Mouse (Mus musculus): Measurements from ENCODE around the gene Hlcs. TPM values are rescaled to one million over a fixed set of nuclear protein-coding genes. Genes with fewer than 3 reads are reported as not detected.

Hlcs gene
- polyA plus RNA-seq, 1 experiment from 2014 or later, result 11.9 TPM

GRCm38 (mm10) chr16:94253671-94254414 lies 59.5 kb downstream of the Hlcs start:
- peaks cover 63% of the 10 kb centered on the region for H3K4me1 ChIP-seq (replicated peaks)
- H3K27me3 ChIP-seq, result peaks cover 56% of the 10 kb centered on the region
- H3K27ac ChIP-seq, result peak overlapping the region; percentile 72
- 34% methylated on average over 24 of the region's 24 CpGs for WGBS
- no peak overlapping the region for H3K4me3 ChIP-seq (replicated peaks)
- H3K9ac ChIP-seq (replicated peaks), result 0 out of 2 replicates have a peak overlapping the region, but pooled peaks have one; percentile 18
- H3K4me2 ChIP-seq, result peak overlapping the region; percentile 47
- no peak for ATAC-seq (ENCODE audit: insufficient number of reproducible peaks, insufficient read depth, low FRiP score, low TSS enrichment, low read depth)
- H3K36me3 ChIP-seq, result no peaks in the 10 kb centered on the region
- no peaks in the 10 kb centered on the region for H3K9me3 ChIP-seq

DNA sequence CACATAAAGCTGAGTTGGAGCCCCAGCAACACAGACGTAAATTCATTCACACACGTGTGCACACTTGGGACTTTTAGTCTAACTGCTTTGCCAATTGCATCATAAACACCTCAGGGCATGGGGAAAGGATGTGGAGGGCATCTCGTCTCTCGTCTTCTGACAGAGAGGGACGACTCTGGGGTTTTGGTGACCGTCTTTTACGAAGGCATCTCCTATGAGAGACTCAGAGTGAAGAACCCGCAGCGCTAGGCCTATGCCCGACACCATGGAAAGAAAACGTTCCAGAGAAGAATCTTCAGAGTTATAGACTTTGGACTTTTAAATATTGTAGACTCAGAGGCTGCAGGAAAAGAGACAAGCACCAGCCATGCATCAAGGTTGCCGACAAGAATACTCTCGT lies 61.6 kb downstream of the Hlcs start:
- ATAC-seq (ENCODE audit: insufficient number of reproducible peaks, insufficient read depth, low FRiP score, low TSS enrichment, low read depth), result no peak
- Histone ChIP-seq H3K27me3 (peaks cover 52% of the 10 kb centered on the region), H3K4me1 (replicated peaks) (peaks cover 70% of the 10 kb centered on the region), H3K36me3 (no peaks in the 10 kb centered on the region), H3K4me2 (no peak overlapping the region), H3K9ac (replicated peaks) (no peak overlapping the region), H3K9me3 (no peaks in the 10 kb centered on the region), H3K4me3 (replicated peaks) (no peak overlapping the region), H3K27ac (no peak overlapping the region)
- 48% methylated on average over 13 of the region's 13 CpGs for WGBS

DNA sequence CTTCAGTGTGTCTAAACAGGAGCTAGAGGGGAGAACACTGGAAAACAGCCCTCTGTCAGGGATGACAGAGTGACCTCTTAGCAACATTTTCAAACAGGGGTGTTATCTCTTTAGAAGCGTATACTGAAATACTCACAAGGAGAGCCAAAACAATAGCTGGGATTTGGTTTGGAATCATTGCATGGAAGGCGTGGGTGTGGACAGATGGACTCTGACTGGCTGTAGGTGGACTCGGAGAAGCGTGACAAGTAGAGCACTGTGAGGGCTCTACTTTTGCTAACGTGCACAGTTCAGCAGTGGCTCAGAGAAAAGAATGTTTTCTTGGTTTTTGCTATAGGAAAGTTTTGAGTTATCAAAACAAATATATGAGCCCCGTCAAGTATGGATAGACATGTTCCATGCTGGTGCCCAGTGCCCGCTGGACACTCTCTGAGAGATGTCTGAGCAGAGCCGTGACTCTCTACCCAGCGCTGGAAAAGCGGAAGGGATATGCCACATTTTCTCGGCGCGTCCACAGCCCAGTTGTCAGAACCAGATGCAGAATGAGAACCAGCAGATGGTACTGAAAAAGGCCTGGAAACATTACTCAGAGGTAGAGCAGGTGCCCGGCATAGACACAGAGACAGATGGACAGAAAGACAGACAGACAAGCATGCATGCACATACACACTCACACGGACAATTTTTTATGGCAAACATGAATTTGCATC lies 62.6 kb downstream of the Hlcs start:
- Histone ChIP-seq H3K9ac (replicated peaks) (no peak overlapping the region), H3K4me2 (peak overlapping the region; percentile 28; the same call in 1 of the 2 replicates), H3K4me3 (replicated peaks) (no peak overlapping the region), H3K9me3 (no peaks in the 10 kb centered on the region), H3K27ac (no peak overlapping the region), H3K36me3 (no peaks in the 10 kb centered on the region), H3K4me1 (replicated peaks) (peaks cover 80% of the 10 kb centered on the region), H3K27me3 (peaks cover 49% of the 10 kb centered on the region)
- ATAC-seq (ENCODE audit: insufficient number of reproducible peaks, insufficient read depth, low FRiP score, low TSS enrichment, low read depth), result no peak
- WGBS, result 79% methylated on average over 15 of the region's 15 CpGs

GRCm38 (mm10) chr16:94250136-94250535 lies 63.2 kb downstream of the Hlcs start:
- peak overlapping the region; percentile 28 for H3K4me2 ChIP-seq
- H3K4me1 ChIP-seq (replicated peaks), result peaks cover 80% of the 10 kb centered on the region
- H3K4me3 ChIP-seq (replicated peaks), result no peak overlapping the region
- ATAC-seq (ENCODE audit: insufficient number of reproducible peaks, insufficient read depth, low FRiP score, low TSS enrichment, low read depth), result no peak
- 25% methylated on average over 12 of the region's 12 CpGs for WGBS
- H3K36me3 ChIP-seq, result no peaks in the 10 kb centered on the region
- H3K9me3 ChIP-seq, result no peaks in the 10 kb centered on the region
- H3K27ac ChIP-seq, result no peak overlapping the region
- H3K9ac ChIP-seq (replicated peaks), result no peak overlapping the region
- H3K27me3 ChIP-seq, result peaks cover 49% of the 10 kb centered on the region

- WGBS, result 80% methylated on average over 10 of the region's 10 CpGs
- Histone ChIP-seq H3K9ac (replicated peaks) (no peak overlapping the region), H3K36me3 (no peaks in the 10 kb centered on the region), H3K9me3 (no peaks in the 10 kb centered on the region), H3K4me2 (peak overlapping the region; percentile 28), H3K27ac (no peak overlapping the region), H3K4me3 (replicated peaks) (no peak overlapping the region), H3K4me1 (replicated peaks) (peaks cover 79% of the 10 kb centered on the region), H3K27me3 (peaks cover 51% of the 10 kb centered on the region)
- ATAC-seq (ENCODE audit: insufficient number of reproducible peaks, insufficient read depth, low FRiP score, low TSS enrichment, low read depth), result no peak
These were observed 63.7 kb downstream of the Hlcs start for GRCm38 (mm10) chr16:94249666-94250065.

DNA sequence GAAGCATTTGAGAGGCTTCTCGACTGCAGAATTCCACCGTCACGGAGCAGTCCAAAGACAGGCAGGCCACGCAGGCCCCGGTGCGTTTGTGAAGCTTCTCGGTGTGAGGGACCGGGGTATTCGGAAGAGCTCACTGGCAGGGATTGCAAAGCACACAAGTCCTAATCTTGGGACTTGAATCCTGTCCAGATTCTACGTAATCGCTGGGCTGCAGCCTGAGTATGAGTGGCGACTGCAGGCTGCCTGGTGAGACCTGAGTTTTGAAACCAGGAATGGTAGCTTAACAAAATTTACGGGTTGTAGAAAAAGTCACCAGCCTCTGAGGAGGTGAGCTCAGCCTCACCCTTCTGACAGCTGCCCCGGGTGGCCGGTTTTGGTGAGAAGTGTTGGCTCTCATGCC lies 64.7 kb downstream of the Hlcs start:
- Histone ChIP-seq H3K9me3 (no peaks in the 10 kb centered on the region), H3K4me1 (replicated peaks) (peaks cover 79% of the 10 kb centered on the region), H3K27ac (no peak overlapping the region), H3K9ac (replicated peaks) (no peak overlapping the region), H3K4me3 (replicated peaks) (no peak overlapping the region), H3K27me3 (peaks cover 60% of the 10 kb centered on the region), H3K36me3 (no peaks in the 10 kb centered on the region), H3K4me2 (no peak overlapping the region)
- 81% methylated on average over 15 of the region's 15 CpGs for WGBS
- ATAC-seq (ENCODE audit: insufficient number of reproducible peaks, insufficient read depth, low FRiP score, low TSS enrichment, low read depth), result no peak

- Histone ChIP-seq H3K4me2 (no peak overlapping the region), H3K9ac (replicated peaks) (no peak overlapping the region), H3K36me3 (no peaks in the 10 kb centered on the region), H3K9me3 (no peaks in the 10 kb centered on the region), H3K4me3 (replicated peaks) (no peak overlapping the region), H3K27ac (peak overlapping the region; percentile 53), H3K4me1 (replicated peaks) (peaks cover 65% of the 10 kb centered on the region), H3K27me3 (peaks cover 49% of the 10 kb centered on the region)
- no peak for ATAC-seq (ENCODE audit: insufficient number of reproducible peaks, insufficient read depth, low FRiP score, low TSS enrichment, low read depth)
- WGBS, result 83% methylated on average over 8 of the region's 8 CpGs
These were observed 66.4 kb downstream of the Hlcs start for GRCm38 (mm10) chr16:94246976-94247375.

DNA sequence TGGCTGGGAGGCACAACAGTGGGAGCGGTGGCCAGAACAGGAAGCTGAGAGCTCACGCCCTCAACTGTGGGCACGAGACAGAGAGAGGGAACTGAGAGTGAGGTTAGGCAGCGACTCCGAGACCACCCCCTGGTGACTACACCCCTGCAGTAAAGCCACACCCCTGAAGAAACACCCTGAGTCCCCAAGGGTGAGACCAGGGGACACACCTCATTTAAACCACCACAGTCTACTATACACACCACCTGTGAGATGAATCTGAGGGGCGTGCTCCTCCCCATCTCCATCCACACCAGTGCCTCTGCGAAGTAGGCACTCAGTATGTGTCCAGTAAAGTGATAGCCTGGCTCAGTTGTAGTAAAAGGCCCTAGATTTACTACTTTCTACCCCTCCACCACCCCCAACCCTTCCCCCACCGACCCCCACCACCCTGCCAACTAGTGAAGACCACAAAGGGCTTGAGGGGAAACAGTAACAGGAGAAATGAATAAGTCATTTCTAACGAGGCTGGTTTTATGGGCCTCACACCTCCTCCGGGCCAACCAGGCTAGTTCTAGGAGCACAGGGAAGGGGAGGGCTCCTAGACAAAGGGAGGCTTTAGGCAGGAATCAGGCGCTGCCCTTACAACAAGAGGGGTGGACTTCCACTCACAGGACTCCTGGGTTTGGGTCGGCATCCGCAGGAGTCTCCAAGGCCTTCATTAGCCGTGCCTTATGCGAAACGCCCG lies 67.2 kb downstream of the Hlcs start:
- no peak overlapping the region; the same call in 1 of the 2 replicates for H3K9ac ChIP-seq (replicated peaks)
- H3K4me3 ChIP-seq (replicated peaks), result no peak overlapping the region
- peaks cover 60% of the 10 kb centered on the region for H3K4me1 ChIP-seq (replicated peaks)
- 34% methylated on average over 17 of the region's 17 CpGs for WGBS
- no peaks in the 10 kb centered on the region for H3K9me3 ChIP-seq
- H3K36me3 ChIP-seq, result no peaks in the 10 kb centered on the region
- H3K4me2 ChIP-seq, result peak overlapping the region; percentile 11
- peak overlapping the region; percentile 53 for H3K27ac ChIP-seq
- peaks cover 46% of the 10 kb centered on the region for H3K27me3 ChIP-seq
- peak; percentile 80 for ATAC-seq (ENCODE audit: insufficient number of reproducible peaks, insufficient read depth, low FRiP score, low TSS enrichment, low read depth)

DNA sequence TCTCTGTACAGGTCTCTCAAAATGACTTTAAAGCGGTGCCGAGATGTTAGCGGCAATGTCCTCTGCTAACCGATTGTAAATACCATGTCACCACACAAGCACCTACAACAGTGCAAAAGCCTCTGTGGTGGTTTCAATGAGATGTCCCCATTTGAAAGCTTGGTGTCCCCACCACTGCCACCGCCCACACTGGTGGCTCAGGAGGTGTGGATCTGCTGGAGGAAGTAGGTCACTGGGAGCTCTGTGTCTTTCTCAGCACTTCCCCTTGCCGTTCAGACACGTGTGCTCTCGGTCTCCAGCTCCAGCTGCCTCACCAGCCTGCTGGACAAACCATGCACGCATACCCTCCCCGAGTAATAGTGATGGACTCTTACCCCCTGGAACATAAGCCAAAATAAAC lies 72.2 kb downstream of the Hlcs start:
- no peak overlapping the region for H3K9ac ChIP-seq (replicated peaks)
- peaks cover 40% of the 10 kb centered on the region for H3K4me1 ChIP-seq (replicated peaks)
- no peak overlapping the region for H3K4me2 ChIP-seq
- no peaks in the 10 kb centered on the region for H3K9me3 ChIP-seq
- WGBS, result 96% methylated on average over 10 of the region's 10 CpGs
- no peak overlapping the region for H3K27ac ChIP-seq
- H3K27me3 ChIP-seq, result peaks cover 54% of the 10 kb centered on the region
- no peak overlapping the region for H3K4me3 ChIP-seq (replicated peaks)
- H3K36me3 ChIP-seq, result no peaks in the 10 kb centered on the region
- no peak for ATAC-seq (ENCODE audit: insufficient number of reproducible peaks, insufficient read depth, low FRiP score, low TSS enrichment, low read depth)

- H3K9me3 ChIP-seq, result no peaks in the 10 kb centered on the region
- no peaks in the 10 kb centered on the region for H3K36me3 ChIP-seq
- no peak overlapping the region for H3K9ac ChIP-seq (replicated peaks)
- H3K4me3 ChIP-seq (replicated peaks), result no peak overlapping the region
- H3K27me3 ChIP-seq, result peaks cover 52% of the 10 kb centered on the region
- H3K27ac ChIP-seq, result no peak overlapping the region
- H3K4me2 ChIP-seq, result no peak overlapping the region
- no peak for ATAC-seq (ENCODE audit: insufficient number of reproducible peaks, insufficient read depth, low FRiP score, low TSS enrichment, low read depth)
- 40% methylated on average over 2 of the region's 2 CpGs for WGBS
- H3K4me1 ChIP-seq (replicated peaks), result peaks cover 30% of the 10 kb centered on the region
These were observed 73.2 kb downstream of the Hlcs start for GRCm38 (mm10) chr16:94240190-94240589.

GRCm38 (mm10) chr16:94239567-94239966 lies 73.8 kb downstream of the Hlcs start:
- Histone ChIP-seq H3K4me2 (no peak overlapping the region), H3K36me3 (no peaks in the 10 kb centered on the region), H3K9ac (replicated peaks) (no peak overlapping the region), H3K27ac (no peak overlapping the region), H3K9me3 (no peaks in the 10 kb centered on the region), H3K27me3 (peaks cover 48% of the 10 kb centered on the region), H3K4me1 (replicated peaks) (peaks cover 25% of the 10 kb centered on the region), H3K4me3 (replicated peaks) (no peak overlapping the region)
- ATAC-seq (ENCODE audit: insufficient number of reproducible peaks, insufficient read depth, low FRiP score, low TSS enrichment, low read depth), result no peak
- 81% methylated on average over 6 of the region's 6 CpGs for WGBS

Data from limb, embryonic 12.5 days (tissue).